Mouse (Mus musculus) spleen, postnatal 4 days (tissue): ENCODE measurements around the gene Lmbrd2.
A peak's percentile ranks its signal among the peaks of the same experiment; 100 is the strongest.
"Not testable (repeated sequence)": the region's sequence is repeated elsewhere in the genome, so short reads cannot be mapped to it uniquely, and the experiment has no call there.

Source experiments
- DNase-seq, 2 experiments: peaks; one replicate each; pipeline ENCODE4 v3.0.0; 2022; ENCODE audit warnings: low spot score in 2 of 2

Gene Lmbrd2

GRCm38 (mm10) chr15:9132693-9133443, 7.5 kb upstream of the Lmbrd2 start:
- DNase-seq: no peak

- no peak for DNase-seq
Measured at GRCm38 (mm10) chr15:9134891-9135507, 5.4 kb upstream of the Lmbrd2 start.

- no peak for DNase-seq
Measured at GRCm38 (mm10) chr15:9139447-9139846, 903 bp upstream of the Lmbrd2 start.

GRCm38 (mm10) chr15:9140684-9141171, 378 bp downstream of the Lmbrd2 start:
- peak in 1 of 2 experiments; percentile 51 for DNase-seq

- no peak for DNase-seq
Measured at GRCm38 (mm10) chr15:9155325-9155724, 15.0 kb downstream of the Lmbrd2 start, which contains the start of gene Skp2. Skp2 (minus strand) TSS chr15:9155425.

- DNase-seq: no peak
Measured at GRCm38 (mm10) chr15:9162557-9163070, 22.3 kb downstream of the Lmbrd2 start.

- no peak for DNase-seq
Measured at GRCm38 (mm10) chr15:9164125-9164524, 23.8 kb downstream of the Lmbrd2 start.

GRCm38 (mm10) chr15:9177038-9177437, 36.7 kb downstream of the Lmbrd2 start:
- no peak for DNase-seq

- no peak for DNase-seq
Measured at GRCm38 (mm10) chr15:9183995-9184394, 43.6 kb downstream of the Lmbrd2 start.

GRCm38 (mm10) chr15:9189796-9190195, 49.4 kb downstream of the Lmbrd2 start:
- no peak for DNase-seq

GRCm38 (mm10) chr15:9192685-9193084, 52.3 kb downstream of the Lmbrd2 start:
- DNase-seq: not testable (repeated sequence)

- DNase-seq: no peak
Measured at GRCm38 (mm10) chr15:9198421-9198820, 58.1 kb downstream of the Lmbrd2 start.

- no peak for DNase-seq
Measured at GRCm38 (mm10) chr15:9211891-9212290, 71.5 kb downstream of the Lmbrd2 start.

GRCm38 (mm10) chr15:9213026-9213425, 72.7 kb downstream of the Lmbrd2 start:
- DNase-seq: not testable (repeated sequence)

GRCm38 (mm10) chr15:9213431-9213830, 73.1 kb downstream of the Lmbrd2 start:
- not testable (repeated sequence) for DNase-seq

- no peak for DNase-seq
Measured at GRCm38 (mm10) chr15:9216446-9216845, 76.1 kb downstream of the Lmbrd2 start.

- DNase-seq: not testable (repeated sequence)
Measured at GRCm38 (mm10) chr15:9230917-9231316, 90.6 kb downstream of the Lmbrd2 start.

- DNase-seq: no peak
Measured at GRCm38 (mm10) chr15:9246345-9246744, 106.0 kb downstream of the Lmbrd2 start.
